Mouse (Mus musculus) thymus, postnatal 10 days (tissue): ENCODE data around the gene Gm45713.

Experiments used
- DNase-seq, 2 experiments: peaks; one replicate each; pipeline ENCODE4 v3.0.0; 2021; ENCODE audit warnings: low spot score in 2 of 2

The Gm45713 gene

DNA sequence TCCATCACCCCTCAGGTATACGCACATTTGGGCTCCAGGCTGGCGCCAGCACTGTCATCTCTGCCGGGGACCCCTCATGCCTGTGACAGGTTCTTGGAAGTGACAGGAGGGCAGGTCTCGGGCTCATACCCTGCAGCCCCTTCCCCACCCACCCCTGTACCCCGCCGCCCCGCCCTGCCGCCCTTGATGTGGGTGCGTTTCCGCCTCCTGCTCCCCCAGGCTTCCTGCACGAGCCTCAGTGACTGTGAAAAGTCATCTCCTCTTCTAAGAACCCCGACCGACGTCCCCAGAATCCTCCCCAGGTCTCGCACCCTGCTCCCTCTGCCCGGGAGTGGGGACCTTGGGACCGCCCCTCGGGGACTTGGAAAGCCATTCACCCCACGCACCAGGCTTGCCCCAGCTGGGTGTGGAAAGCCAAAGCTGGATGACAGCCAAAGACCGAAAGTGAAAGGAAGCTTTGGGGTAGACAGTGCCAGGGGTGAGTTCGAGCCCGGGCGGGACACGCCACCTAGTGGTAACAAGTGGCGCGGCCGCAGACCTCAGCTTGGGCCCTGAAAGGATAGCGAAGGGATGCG lies at the start of gene Gm45713, which contains the start of gene Flt3l:
TSS of gene Gm45713 (minus strand) at position 239 of the 575 bp plus-strand sequence.
TSS of gene Flt3l (minus strand) at position 440 of the 575 bp plus-strand sequence.
- peak; percentile 87 to 90 for DNase-seq

DNA sequence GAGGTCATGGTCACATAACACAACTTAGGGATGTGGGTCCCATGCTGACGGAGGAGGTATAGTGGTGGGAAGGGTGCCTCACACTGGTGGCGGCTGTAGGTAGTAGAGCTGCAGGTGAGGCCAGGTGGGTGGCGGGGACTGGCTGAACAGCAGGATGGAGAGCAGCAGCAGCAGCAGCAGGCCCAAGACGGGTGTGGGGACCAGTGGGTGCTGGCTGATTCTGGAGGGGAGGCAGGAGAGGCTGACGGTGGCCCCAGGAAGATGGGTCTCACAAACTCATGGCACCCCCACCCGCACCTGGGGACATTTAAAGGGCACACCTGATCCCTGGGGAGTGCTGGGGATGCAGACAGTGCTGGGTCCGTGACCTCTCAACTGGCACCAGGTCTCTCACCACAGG lies 47.6 kb upstream of the Gm45713 start:
- no peak for DNase-seq

DNA sequence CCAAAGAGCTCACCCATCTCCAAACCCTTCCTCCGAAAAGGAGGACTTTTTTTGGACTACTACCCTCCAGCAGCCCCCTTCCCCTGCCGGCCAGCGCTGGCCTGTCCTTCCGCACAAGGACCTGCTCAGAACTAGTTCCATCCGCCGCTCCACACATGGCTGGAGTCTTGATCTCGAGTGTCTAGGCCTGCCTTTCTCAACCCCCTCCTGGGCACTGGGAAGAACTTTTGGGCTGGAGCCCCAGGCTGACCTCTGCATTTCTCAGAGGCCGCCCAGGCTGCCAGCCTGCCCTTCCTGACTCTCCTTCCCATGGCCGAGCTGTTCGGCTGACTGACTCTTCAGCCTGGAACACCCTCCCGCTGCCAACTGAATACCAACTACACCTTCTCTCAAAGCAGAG lies 46.6 kb upstream of the Gm45713 start:
- no peak for DNase-seq

DNA sequence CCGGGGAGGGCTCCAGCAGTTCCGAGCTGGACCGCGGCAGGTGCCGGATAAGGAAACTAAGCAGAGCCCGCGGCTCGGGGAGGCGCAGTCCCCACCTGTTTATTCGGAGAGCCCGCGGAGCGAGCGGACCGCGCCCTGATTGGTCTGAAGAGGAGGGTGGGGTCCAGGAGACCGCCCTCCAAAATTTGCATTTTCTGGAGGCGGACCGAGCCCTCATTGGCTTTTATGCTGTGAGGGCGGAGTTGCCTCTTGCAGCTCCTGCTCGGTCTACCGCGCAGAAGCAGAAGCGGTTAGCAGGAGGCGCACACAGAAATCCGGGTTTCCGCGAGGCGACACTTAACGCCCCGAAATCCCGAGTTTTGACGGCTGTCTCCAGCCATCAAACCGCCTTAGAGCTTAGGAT lies 46.2 kb upstream of the Gm45713 start:
- DNase-seq = peak; percentile 83 to 87

DNA sequence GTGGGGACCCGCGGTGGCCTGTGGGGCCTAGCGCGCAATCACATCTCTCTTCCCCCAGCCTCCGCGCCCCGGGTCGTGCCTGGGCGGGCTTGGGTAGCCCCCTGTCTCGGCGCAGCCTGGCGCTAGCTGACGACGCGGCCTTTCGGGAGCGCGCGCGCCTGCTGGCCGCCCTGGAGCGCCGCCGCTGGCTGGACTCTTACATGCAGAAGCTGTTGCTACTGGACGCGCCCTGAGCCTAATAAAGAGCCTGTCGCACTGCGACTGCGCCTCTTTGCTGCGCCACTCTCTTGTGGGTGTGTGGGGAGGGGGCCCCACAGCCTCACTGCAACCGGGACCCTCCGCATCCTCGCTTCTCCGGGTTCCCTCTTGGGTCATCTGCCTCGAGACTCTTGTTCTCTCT lies 45.5 kb upstream of the Gm45713 start:
- DNase-seq = no peak

DNA sequence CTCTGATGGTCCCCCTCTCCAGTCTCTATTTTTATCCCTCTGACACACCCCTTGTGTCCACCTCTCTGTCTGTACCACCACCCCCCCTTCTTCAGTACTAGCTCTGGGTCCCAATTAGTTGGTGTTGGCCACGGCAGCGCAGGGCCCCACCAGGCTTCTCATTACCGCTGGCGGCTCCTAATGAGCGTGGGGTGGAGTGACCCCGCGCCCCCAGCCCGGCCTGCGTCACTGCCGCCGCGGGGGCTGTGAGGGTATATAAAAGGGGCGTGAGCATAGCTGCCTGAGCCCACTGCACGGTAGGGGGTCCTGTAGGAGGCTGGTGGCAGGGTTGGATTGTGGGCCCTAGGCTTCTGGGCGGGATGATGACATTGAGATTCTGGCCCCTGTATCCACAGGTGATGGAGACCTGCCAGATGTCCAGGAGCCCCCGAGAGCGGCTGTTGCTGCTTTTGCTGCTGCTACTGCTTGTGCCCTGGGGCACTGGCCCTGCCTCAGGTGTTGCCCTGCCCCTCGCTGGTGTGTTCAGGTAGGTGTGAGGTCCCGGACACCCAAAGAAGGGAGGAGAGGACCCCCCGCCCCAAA lies 45.0 kb upstream of the Gm45713 start, which contains the start of gene Pth2:
TSS of gene Pth2 (plus strand) at position 100 of the 582 bp plus-strand sequence.
- no peak for DNase-seq

DNA sequence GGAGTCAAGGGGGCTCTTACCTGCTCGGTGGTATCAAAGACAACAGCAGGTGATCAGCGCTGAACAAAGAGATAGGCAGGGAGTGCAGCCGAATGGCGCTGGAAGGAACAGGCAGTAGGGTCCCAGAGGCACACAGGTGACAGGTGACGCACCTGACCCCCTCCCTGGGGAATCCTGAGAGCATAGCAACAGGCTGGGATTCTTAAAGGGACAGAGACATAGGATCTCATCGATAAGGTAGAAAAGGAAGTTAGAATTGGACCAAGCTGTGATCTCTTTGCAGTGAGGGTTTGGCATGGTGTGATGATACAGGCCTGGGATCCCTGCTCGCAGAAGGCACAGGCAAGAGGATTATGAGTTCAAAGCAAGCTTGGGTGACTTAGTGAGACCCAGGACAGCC lies 43.4 kb upstream of the Gm45713 start, which contains the start of gene Gfy:
TSS of gene Gfy (minus strand) at position 101 of the 400 bp plus-strand sequence.
- no peak for DNase-seq

DNA sequence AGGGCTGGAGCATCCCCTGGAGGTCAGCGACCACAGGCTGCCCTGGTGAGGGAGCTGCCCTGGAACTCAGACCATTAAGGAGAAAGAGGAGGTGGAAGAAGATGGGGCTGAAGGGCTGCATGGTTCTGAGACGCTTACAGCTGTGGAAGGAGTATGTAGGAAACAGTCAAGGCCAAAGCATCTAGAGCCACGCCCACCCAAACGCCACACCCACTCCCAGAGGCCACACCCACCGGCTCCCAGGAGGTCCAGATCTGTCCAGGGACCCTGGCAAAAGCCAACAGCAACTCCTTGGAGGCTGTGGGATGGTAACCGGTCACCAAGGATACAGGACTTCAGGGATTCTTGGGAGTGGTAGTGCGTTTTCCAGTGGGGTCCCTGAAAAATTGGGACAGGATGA lies 42.5 kb upstream of the Gm45713 start:
- no peak for DNase-seq

DNA sequence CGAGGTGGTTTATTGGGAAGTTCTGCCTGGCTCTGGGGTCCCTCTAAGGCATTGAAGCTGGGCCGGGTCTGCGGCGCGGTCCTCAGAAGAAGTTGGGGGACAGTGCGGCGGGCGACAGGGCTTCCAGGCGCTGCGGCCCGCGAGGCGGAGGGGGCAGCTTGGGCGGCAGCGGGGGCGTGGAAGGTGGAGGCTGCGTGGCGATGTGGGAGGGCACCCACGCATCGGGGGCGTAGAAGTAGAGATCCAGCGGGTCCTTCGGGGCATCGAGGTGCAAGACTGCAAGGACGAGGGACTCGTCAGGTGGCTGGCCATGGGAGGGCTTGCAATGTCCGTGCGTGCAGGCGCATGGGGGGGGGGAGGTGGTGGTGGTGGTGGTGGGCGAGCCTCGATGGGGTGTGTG lies 40.3 kb upstream of the Gm45713 start:
- no peak for DNase-seq

DNA sequence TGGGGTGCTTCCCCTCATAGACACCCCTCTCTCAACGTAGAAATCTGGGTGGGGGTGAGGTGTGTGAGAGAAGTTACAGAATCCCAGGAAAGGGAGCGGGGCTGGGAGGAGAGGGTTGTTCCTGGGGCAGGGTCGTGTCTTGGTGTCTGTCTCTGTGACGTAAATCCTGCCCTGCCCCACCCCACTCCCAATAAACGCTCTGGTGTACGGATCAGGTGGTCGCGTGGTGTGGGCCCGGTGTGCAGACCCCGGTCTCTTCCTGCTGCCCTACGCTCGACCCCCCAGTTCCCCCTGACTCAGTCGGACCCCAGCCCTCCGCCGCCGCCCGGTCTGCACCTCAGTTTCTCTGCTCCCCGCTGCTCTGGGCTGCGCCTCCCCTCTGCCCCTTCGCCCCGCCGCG lies 39.9 kb upstream of the Gm45713 start:
- DNase-seq = no peak

DNA sequence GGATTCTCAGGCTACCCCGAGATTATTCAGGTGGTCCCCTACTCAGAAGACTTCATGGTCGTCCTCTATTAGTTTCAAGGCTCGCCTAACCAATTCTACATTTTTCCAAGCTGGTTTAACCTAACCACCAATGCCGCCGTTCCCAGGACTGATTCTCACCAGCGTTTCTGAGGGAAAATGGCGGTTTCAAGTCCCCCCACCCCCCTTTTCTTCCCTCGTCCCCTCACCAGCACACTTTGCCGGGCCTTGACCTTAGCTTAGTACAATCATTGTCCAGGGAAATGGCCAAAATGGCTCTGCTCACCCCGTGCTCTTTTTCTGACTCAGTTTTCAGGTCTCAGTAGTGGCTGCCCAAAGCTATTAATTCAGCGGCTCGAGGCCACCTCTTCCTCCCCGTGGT lies 39.4 kb upstream of the Gm45713 start:
- DNase-seq = no peak

DNA sequence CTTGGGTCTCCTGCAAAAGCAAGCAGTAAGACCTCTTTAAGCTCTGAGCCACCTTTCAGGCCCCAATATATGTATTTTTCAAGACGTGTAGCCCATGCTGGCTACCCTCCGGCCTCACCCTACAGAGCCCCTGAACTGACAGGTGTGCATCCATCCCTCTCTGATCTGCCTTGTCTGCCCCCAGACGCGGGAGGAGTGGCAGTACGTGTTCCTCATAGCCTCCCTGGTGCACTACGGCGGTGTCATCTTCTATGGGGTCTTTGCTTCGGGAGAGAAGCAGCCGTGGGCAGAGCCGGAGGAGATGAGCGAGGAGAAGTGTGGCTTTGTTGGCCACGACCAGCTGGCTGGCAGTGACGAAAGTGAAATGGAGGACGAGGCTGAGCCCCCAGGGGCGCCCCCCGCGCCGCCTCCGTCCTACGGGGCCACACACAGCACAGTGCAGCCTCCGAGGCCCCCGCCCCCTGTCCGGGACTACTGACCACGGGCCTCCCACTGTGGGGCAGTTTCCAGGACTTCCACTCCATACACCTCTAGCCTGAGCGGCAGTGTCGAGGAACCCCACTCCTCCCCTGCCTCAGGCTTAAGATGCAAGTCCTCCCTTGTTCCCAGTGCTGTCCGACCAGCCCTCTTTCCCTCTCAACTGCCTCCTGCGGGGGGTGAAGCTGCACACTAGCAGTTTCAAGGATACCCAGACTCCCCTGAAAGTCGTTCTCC lies 38.7 kb upstream of the Gm45713 start:
- DNase-seq = no peak

DNA sequence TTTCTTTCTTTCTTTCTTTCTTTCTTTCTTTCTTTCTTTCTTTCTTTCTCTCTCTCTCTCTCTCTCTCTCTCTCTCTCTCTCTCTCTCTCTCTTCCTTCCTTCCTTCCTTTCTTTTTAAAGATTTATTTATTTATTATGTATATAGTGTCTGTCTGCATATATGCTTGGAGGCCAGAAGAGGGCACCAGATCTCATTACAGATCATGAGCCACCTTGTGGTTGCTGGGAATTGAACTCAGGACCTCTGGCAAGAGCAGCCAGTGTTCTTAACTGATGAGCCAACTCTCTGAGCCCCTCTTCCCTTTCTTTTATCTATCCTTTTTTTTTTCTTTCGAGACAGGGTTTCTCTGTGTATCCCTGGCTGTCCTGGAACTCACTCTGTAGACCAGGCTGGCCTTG lies 37.7 kb upstream of the Gm45713 start:
- peak in 1 of 2 experiments; percentile 30 for DNase-seq

DNA sequence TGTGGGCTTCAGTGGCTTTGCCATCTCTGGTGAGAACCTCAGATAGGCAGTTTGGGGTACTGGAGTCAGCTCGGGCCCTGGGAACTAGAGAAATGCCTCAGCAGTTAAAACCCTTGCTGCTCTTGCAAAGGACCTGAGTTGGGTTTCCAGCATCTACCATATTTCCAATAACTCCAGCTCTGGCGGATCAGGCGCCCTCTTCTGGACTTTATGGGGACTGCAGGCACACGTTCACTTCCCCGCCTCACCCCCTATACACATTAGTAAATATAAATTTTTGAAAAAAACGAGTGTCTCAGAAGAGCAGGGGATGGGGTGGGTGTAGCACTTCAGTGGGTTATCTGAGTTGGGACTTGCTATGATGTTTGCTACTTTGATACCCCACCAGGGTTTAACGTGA lies 36.9 kb upstream of the Gm45713 start:
- DNase-seq = peak in 1 of 2 experiments; percentile 54

DNA sequence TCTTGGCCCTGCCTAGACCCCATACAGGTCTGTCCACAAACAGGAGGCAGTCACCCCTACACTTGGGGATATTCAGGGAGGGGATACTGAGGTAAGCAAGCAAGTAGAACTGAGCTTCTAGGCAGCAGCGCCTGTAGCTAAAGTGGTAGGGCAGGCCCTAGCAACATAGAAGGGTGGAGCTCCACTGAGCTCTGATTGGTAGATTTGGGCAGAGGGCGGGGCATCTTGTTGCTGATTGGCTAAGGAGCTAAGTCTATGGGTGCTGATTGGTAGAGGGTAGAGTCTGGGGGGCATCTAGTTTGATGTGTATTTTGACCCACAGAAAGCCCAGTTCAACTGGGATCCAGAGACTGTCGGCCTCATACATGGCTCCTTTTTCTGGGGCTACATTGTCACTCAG lies 33.5 kb upstream of the Gm45713 start:
- no peak for DNase-seq

DNA sequence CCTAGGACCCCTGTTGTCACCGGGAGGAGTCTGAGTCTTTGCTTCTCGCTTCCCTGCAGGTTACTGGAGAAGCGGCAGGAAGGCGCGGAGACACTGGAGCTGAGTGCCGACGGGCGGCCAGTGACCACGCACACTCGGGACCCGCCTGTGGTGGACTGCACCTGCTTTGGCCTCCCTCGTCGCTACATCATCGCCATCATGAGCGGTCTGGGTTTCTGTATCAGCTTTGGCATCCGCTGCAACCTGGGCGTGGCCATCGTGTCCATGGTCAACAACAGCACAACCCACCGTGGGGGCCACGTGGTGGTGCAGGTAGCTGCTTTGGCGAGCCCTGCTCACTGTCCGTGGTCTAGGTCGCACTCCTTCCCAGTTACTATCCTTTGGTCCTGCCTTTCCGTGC lies 32.6 kb upstream of the Gm45713 start:
- DNase-seq = no peak

DNA sequence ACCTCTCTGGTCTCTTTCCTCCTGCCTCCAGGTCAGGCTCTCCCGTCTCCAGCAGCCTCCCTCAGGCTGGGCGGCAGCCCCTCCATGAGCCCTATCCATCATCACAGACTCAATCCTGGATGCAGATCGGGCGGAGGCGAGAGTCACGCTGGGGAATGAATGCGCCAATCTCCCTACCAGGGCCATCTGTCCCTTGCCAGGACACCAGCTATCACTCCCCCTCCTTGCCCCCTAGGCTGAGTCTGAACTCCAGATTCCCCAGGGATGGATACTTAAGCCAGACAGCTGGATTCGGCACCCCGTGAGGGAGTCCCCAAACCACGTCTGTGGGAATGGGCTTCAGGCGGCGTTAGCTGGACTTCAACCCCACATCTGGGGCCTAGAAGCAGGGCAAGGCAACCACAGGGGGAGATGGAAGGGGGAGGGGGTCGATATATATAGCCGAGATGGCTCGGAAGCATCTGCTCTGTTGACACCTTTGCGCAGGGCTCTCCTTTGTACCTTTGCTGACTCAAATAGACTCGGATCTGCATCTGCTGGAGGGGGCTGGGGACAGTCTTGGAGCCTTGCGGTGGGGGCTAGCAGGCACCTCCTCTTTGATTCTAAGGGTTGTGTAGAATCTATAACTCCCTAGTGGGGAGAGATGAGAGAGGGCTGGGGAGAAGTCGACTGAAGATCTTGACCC lies 31.9 kb upstream of the Gm45713 start:
- no peak for DNase-seq

DNA sequence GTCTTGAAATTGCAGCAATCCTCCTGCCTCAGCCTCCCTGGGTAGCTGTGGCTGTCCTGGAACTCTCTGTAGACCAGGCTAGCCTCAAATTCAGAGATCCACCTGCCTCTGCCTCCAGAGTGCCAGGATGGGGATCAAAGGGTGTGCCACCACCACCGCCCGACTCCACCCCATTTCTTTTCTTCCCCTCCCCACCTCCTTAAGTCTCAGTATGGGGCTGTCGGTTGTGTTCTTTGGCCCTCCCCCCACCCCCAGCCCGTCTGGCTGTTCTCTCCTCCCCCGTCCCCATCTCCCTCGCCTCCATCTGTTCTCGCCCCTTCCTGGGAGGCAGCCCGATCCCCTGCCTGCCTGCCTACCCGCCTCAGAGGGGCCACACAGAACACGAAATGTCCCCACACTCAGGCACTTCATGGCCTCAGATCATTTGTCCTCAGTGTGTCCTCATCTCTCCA lies 30.9 kb upstream of the Gm45713 start:
- DNase-seq = no peak

DNA sequence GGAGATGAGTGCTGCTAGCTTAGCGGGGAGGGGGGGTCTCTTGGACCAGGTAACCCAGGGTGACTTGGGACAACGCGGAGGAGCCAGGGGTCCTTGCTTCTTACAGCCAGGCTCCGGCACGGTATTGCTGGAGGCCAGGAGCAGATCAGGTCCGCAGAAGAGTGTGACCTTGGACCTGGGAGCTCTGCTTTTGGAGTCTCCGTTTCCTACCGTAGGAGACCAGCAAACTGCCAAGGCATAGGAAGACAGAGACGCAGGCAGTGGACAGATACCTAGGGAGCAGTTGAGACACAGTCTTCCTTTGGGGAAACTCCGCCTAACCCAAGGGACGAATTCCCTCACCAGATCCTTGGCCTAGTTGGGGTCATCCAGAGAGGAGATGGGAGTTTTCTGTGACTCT lies 29.7 kb upstream of the Gm45713 start:
- DNase-seq = no peak

DNA sequence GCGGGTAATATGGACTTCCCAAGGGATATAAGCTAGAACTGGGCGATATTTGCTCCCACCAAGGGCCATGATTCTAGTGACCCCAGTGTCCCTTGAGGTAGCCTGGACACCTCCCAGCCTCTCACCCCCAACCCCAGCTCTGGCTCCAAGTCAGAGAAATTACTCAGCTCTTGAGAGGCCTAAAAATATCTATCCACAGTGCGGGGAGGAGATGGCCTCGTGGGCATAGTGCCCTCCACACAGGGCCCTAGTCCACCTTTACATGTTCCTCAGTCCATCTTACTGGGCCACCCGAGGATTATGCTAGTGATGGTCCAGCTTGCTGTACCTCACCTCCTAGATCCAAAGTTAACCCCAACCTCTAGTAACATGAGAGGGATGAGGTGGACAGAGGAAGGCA lies 28.8 kb upstream of the Gm45713 start:
- no peak for DNase-seq

DNA sequence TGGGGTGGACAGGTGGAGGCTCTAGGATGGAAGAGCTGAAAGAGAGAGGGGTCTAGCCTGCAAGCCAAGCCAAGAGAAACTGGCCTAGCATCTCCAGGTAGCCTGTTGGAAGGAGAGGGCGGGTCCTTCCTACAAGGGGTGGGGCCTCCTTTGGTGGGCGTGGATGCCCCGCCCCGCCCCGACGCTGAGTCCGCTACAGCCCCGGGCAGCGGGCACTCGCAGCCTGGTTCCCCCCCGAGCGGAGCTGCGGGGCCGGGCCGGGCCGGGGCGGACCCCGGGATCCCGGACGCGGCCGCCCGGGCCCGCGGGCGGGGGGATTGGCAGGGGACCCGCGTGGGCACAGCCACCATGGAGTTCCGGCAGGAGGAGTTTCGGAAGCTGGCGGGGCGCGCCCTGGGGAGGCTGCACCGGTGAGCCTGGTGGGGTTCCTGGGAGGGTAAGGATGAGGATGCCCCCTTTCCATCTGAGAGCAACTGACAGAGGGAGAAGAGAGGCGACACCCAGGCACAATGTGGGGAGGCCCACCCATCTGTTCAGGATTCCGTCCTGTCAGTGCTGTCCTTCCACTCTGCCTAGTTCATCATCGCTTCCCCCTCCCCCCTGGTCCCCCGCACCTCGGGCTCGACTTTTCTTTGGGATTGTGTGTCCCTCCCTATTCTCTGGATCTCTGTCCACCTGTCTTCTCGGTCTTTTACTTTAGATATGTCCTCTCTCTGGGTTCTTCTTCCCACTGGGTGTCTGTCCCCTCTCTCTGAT lies 27.9 kb upstream of the Gm45713 start, which contains the start of gene Slc17a7:
TSS of gene Slc17a7 (plus strand) at position 215 of the 756 bp plus-strand sequence.
- DNase-seq = no peak
